Mouse (Mus musculus) left cerebral cortex, adult 9 months (tissue): ENCODE results near the gene Ints1.
A peak's percentile ranks its signal among the peaks of the same experiment; 100 is the strongest.

Source experiments
- DNase-seq, 2 experiments: peaks; one replicate each; pipeline ENCODE4 v3.0.0; 2022; ENCODE audit warnings: low spot score in 2 of 2

Gene Ints1

GRCm38 (mm10) chr5:139775216-139775926, at the start of gene Ints1:
TSS of gene Ints1 (minus strand) at chr5:139775674.
- DNase-seq: peak; percentile 86 to 98

GRCm38 (mm10) chr5:139824531-139824930, 49.1 kb upstream of the Ints1 start:
- no peak for DNase-seq

- DNase-seq: no peak
Observed at GRCm38 (mm10) chr5:139821466-139822459, 46.3 kb upstream of the Ints1 start.

GRCm38 (mm10) chr5:139819538-139820181, 44.2 kb upstream of the Ints1 start, which contains the start of gene Tmem184a:
TSS of gene Tmem184a (minus strand) at chr5:139819917.
- no peak for DNase-seq

GRCm38 (mm10) chr5:139818801-139819200, 43.3 kb upstream of the Ints1 start:
- peak in 1 of 2 experiments; percentile 53 for DNase-seq

- no peak for DNase-seq
Observed at GRCm38 (mm10) chr5:139818056-139818455, 42.6 kb upstream of the Ints1 start.

GRCm38 (mm10) chr5:139817292-139817691, 41.8 kb upstream of the Ints1 start:
- no peak for DNase-seq

- DNase-seq: no peak
Observed at GRCm38 (mm10) chr5:139816445-139816844, 41.0 kb upstream of the Ints1 start.

- DNase-seq: no peak
Observed at GRCm38 (mm10) chr5:139815964-139816363, 40.5 kb upstream of the Ints1 start.

GRCm38 (mm10) chr5:139813963-139814381, 38.5 kb upstream of the Ints1 start:
- DNase-seq: no peak

- no peak for DNase-seq
Observed at GRCm38 (mm10) chr5:139813126-139813490, 37.6 kb upstream of the Ints1 start.

- DNase-seq: no peak
Observed at GRCm38 (mm10) chr5:139812398-139813125, 37.1 kb upstream of the Ints1 start.

- DNase-seq: no peak
Observed at GRCm38 (mm10) chr5:139811677-139812397, 36.4 kb upstream of the Ints1 start.

GRCm38 (mm10) chr5:139809397-139809796, 33.9 kb upstream of the Ints1 start:
- DNase-seq: no peak

- no peak for DNase-seq
Observed at GRCm38 (mm10) chr5:139805924-139806323, 30.4 kb upstream of the Ints1 start.

GRCm38 (mm10) chr5:139804573-139805111, 29.2 kb upstream of the Ints1 start:
- no peak for DNase-seq

- DNase-seq: no peak
Observed at GRCm38 (mm10) chr5:139804107-139804551, 28.7 kb upstream of the Ints1 start.

GRCm38 (mm10) chr5:139803601-139804102, 28.2 kb upstream of the Ints1 start:
- no peak for DNase-seq

- DNase-seq: no peak
Observed at GRCm38 (mm10) chr5:139803165-139803564, 27.7 kb upstream of the Ints1 start.

GRCm38 (mm10) chr5:139801880-139802279, 26.4 kb upstream of the Ints1 start:
- DNase-seq: no peak
